Mouse (Mus musculus) midbrain, embryonic 12.5 days (tissue): Measurements from ENCODE around the gene Atrip. TPM values are rescaled to one million over a fixed set of nuclear protein-coding genes. Genes with fewer than 3 reads are reported as not detected.

Experiments
- ATAC-seq: fragments of 200-750 bp; cut with Nextera tagmentation; 2 replicates; pipeline ENCODE4 v1.8.0; 2017; ENCODE audit warnings: low read depth, moderate TSS enrichment, moderate library complexity; ENCODE audit not compliant: low FRiP score
- H3K27ac ChIP-seq: fragments of 300-500 bp; sonication (generic); replicated peaks from 2 replicates; pipeline ENCODE4 v1.5.1; 2016; ENCODE audit warnings: mild to moderate bottlenecking
- H3K27me3 ChIP-seq: fragments of 300-500 bp; sonication (generic); 2 replicates; pipeline ENCODE4 v1.6.1; 2016; ENCODE audit warnings: mild to moderate bottlenecking
- H3K36me3 ChIP-seq: fragments of 300-500 bp; sonication (generic); 2 replicates; pipeline ENCODE4 v1.6.1; 2016
- H3K4me1 ChIP-seq: fragments of 300-500 bp; sonication (generic); 2 replicates; pipeline ENCODE4 v1.6.1; 2016
- H3K4me2 ChIP-seq: fragments of 300-500 bp; sonication (generic); replicated peaks from 2 replicates; pipeline ENCODE4 v1.6.1; 2016; ENCODE audit warnings: mild to moderate bottlenecking, moderate library complexity
- H3K4me3 ChIP-seq: fragments of 300-500 bp; sonication (generic); 2 replicates; pipeline ENCODE4 v1.5.1; 2016; ENCODE audit warnings: mild to moderate bottlenecking
- H3K9ac ChIP-seq: fragments of 300-500 bp; sonication (generic); replicated peaks from 2 replicates; pipeline ENCODE4 v1.6.1; 2016; ENCODE audit warnings: mild to moderate bottlenecking, moderate library complexity
- H3K9me3 ChIP-seq: fragments of 300-500 bp; sonication (generic); 2 replicates; pipeline ENCODE4 v1.6.1; 2016; ENCODE audit warnings: mild to moderate bottlenecking
- WGBS: fragments of 180-500 bp; shearing (Covaris S2); methylation state at CpG from one replicate; pipeline ENCODE4 v1.1.7; 2016; 5-methylcytosine and 5-hydroxymethylcytosine counted together
- polyA plus RNA-seq: library from polyadenylated mRNA; unstranded; fragments of >200 nt; fragmentation: Nextera tagmentation; extraction: Ambion mirVana; gene quantifications from 2 replicates; pipeline ENCODE4 v1.2.1, GENCODE M21; 2016

Gene Atrip
- 31.3 and 32.0 TPM in 2 replicates for polyA plus RNA-seq

DNA sequence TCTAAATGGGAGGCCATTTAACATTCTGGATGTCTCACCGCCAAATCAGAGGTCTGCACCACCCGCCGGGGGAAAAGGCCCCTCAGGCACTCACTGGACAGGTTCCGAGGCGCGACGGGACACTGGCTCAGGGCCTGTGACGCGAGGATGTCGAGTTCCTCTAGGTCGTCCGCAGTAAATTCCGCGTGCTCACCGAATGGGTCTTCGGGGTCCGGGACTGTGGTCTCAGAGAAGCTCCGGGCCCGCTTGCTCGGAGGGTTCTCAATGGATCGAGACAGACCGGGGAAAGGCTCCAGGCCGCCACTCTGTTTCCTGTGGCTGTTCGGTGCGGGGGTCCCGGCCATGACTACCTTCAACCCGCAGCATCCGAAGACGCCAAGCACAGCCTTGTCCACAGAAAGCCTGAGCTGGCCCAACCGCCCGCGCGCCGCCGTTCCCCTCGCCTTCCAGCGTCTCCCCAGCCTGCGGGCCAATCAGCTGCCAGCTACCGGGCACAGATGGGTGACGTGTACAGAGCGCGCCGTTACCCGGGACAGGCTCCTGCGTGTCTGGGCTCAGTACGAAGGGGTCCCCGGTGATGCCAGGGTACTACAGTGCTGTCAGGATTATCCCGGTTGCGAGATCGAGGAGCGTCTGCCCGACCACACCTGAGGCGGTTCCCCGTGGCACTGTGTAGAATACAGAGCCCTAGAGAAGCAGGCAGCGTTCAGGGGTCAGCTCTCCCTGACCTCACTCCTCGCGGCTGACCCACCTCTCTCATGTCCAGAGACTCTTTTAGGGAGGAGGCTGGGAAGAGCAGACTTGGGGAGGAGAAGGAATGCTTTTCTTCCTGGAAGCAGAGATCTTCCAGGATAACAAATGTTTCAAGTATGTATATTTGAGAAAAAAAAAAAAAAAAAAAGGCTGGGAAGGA, at the start of gene Atrip:
Atrip (minus strand) TSS at position 464 of the 913 bp plus-strand sequence.
- Histone ChIP-seq H3K9ac (peak within 1 kb of the TSS; percentile 85), H3K36me3 (peaks cover 37% of the 10 kb centered on the region), H3K9me3 (no peaks in the 10 kb centered on the region), H3K27ac (peak within 1 kb of the TSS; percentile 73), H3K4me1 (peaks cover 22% of the 10 kb centered on the region), H3K4me3 (peak within 1 kb of the TSS; percentile 84), H3K4me2 (peak within 1 kb of the TSS; percentile 90), H3K27me3 (no peaks in the 10 kb centered on the region)
- ATAC-seq: peak; percentile 99
- under 1% methylated on average over 57 of the region's 57 CpGs for WGBS

- WGBS: 68% methylated on average over 6 of the region's 6 CpGs
Measured at GRCm38 (mm10) chr9:109123266-109123665, 49.3 kb upstream of the Atrip start.

GRCm38 (mm10) chr9:109122553-109123085, 48.7 kb upstream of the Atrip start:
- H3K4me2 ChIP-seq: no peak overlapping the region
- no peaks in the 10 kb centered on the region for H3K9me3 ChIP-seq
- H3K4me3 ChIP-seq: no peak overlapping the region
- WGBS: 51% methylated on average over 2 of the region's 2 CpGs
- H3K4me1 ChIP-seq: no peaks in the 10 kb centered on the region
- H3K27ac ChIP-seq: no peak overlapping the region
- H3K9ac ChIP-seq: no peak overlapping the region
- no peaks in the 10 kb centered on the region for H3K27me3 ChIP-seq
- ATAC-seq: no peak
- peaks cover 30% of the 10 kb centered on the region for H3K36me3 ChIP-seq

More at GRCm38 (mm10) chr9:109123266-109123665, 49.3 kb upstream of the Atrip start:
- H3K27me3 ChIP-seq: no peaks in the 10 kb centered on the region
- H3K4me1 ChIP-seq: no peaks in the 10 kb centered on the region
- no peak overlapping the region for H3K27ac ChIP-seq
- H3K4me2 ChIP-seq: no peak overlapping the region
- H3K4me3 ChIP-seq: no peak overlapping the region
- no peaks in the 10 kb centered on the region for H3K9me3 ChIP-seq
- peaks cover 24% of the 10 kb centered on the region for H3K36me3 ChIP-seq
- no peak for ATAC-seq
- H3K9ac ChIP-seq: no peak overlapping the region

- no peak overlapping the region for H3K9ac ChIP-seq
- no peak overlapping the region for H3K4me2 ChIP-seq
- ATAC-seq: no peak
- H3K9me3 ChIP-seq: no peaks in the 10 kb centered on the region
- 90% methylated on average over 6 of the region's 6 CpGs for WGBS
- no peaks in the 10 kb centered on the region for H3K27me3 ChIP-seq
- no peaks in the 10 kb centered on the region for H3K4me1 ChIP-seq
- H3K27ac ChIP-seq: no peak overlapping the region; the same call in 1 of the 2 replicates
- peaks cover 47% of the 10 kb centered on the region for H3K36me3 ChIP-seq
- H3K4me3 ChIP-seq: no peak overlapping the region
Measured at GRCm38 (mm10) chr9:109120956-109121355, 47.0 kb upstream of the Atrip start.

GRCm38 (mm10) chr9:109119571-109119970, 45.6 kb upstream of the Atrip start:
- no peak for ATAC-seq
- H3K27me3 ChIP-seq: no peaks in the 10 kb centered on the region
- H3K4me1 ChIP-seq: no peaks in the 10 kb centered on the region
- H3K4me3 ChIP-seq: no peak overlapping the region
- WGBS: 92% methylated on average over 9 of the region's 9 CpGs
- H3K4me2 ChIP-seq: no peak overlapping the region
- H3K9me3 ChIP-seq: no peaks in the 10 kb centered on the region
- H3K36me3 ChIP-seq: peaks cover 60% of the 10 kb centered on the region
- no peak overlapping the region for H3K27ac ChIP-seq
- no peak overlapping the region for H3K9ac ChIP-seq

DNA sequence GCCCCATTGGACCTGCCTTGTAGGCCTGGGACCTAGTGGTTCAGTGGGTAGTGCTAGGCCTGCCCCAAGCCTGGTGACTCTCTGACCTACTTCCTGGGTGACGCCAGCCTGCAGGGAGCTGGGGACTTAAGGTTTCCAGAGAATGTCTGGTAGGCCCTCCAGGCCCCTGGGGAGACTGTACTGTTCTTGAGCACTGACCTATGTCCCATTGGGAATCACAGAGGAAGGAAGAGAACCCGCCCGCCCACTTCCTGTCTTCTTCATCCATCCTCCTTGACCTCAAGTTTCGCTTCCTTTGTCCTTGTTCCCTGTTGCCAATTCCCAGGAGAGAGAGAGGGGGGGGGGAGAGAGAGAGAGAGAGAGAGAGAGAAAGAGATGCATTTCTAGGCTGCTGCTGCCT, 44.2 kb upstream of the Atrip start:
- Histone ChIP-seq H3K4me1 (no peaks in the 10 kb centered on the region), H3K9ac (no peak overlapping the region), H3K4me2 (no peak overlapping the region), H3K27ac (no peak overlapping the region), H3K9me3 (no peaks in the 10 kb centered on the region), H3K36me3 (peaks cover 75% of the 10 kb centered on the region), H3K27me3 (no peaks in the 10 kb centered on the region), H3K4me3 (no peak overlapping the region)
- ATAC-seq: no peak
- WGBS: 86% methylated on average over 4 of the region's 4 CpGs

DNA sequence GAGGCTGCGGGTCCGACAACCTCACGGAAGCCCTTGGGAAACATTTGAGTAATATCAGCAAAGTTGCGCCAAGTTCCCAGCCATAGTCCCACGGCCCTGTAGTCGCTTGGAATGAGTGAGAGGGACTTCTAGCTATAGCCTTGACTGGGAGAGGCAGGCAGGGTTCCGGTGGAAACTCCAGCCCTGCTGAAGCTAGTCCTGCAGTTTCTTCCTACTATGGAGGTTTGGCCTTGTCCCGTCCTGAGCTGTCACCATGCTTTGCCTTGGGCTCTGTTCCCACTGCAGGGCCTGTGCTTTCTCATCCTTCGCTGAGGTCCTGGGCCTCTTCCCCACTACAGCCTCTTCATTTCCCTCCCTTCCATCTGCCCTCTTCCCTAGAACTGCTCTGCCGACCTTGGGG, 42.3 kb upstream of the Atrip start:
- ATAC-seq: no peak
- 93% methylated on average over 10 of the region's 10 CpGs for WGBS

GRCm38 (mm10) chr9:109114871-109115270, 40.9 kb upstream of the Atrip start:
- Histone ChIP-seq H3K4me3 (no peak overlapping the region), H3K27me3 (no peaks in the 10 kb centered on the region), H3K9me3 (no peaks in the 10 kb centered on the region), H3K4me2 (no peak overlapping the region), H3K36me3 (peaks cover 100% of the 10 kb centered on the region), H3K4me1 (no peaks in the 10 kb centered on the region), H3K9ac (no peak overlapping the region), H3K27ac (no peak overlapping the region)
- 88% methylated on average over 7 of the region's 7 CpGs for WGBS
- no peak for ATAC-seq

More for the DNA sequence above, 42.3 kb upstream of the Atrip start:
- Histone ChIP-seq H3K27me3 (no peaks in the 10 kb centered on the region), H3K4me1 (no peaks in the 10 kb centered on the region), H3K9me3 (no peaks in the 10 kb centered on the region), H3K27ac (no peak overlapping the region), H3K4me2 (no peak overlapping the region), H3K36me3 (peaks cover 94% of the 10 kb centered on the region), H3K9ac (no peak overlapping the region), H3K4me3 (no peak overlapping the region)

DNA sequence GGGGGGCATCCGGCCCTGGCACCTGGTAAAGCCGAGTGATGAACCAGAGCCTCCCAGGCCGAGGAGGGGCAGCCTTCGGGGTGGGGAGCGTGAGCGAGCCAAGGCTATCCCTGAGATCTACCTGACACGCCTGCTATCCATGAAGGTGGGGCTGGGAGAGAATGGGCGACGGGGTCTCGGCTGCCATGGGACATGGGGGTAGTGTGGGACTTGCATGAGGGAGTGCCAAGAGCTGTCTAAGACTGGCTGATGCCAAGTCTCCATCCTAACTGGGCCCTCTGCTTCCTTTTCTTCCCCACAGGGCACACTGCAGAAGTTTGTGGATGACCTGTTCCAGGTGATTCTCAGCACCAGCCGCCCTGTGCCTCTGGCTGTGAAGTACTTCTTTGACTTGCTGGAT, 40.4 kb upstream of the Atrip start:
- H3K4me3 ChIP-seq: no peak overlapping the region
- H3K9me3 ChIP-seq: no peaks in the 10 kb centered on the region
- no peak for ATAC-seq
- H3K27ac ChIP-seq: no peak overlapping the region
- no peak overlapping the region for H3K9ac ChIP-seq
- no peaks in the 10 kb centered on the region for H3K27me3 ChIP-seq
- no peaks in the 10 kb centered on the region for H3K4me1 ChIP-seq
- WGBS: 97% methylated on average over 11 of the region's 11 CpGs
- H3K4me2 ChIP-seq: no peak overlapping the region
- H3K36me3 ChIP-seq: peaks cover 100% of the 10 kb centered on the region

- no peak for ATAC-seq
- Histone ChIP-seq H3K4me1 (no peaks in the 10 kb centered on the region), H3K9me3 (no peaks in the 10 kb centered on the region), H3K36me3 (peaks cover 100% of the 10 kb centered on the region), H3K4me3 (no peak overlapping the region), H3K4me2 (no peak overlapping the region), H3K27ac (no peak overlapping the region), H3K9ac (no peak overlapping the region), H3K27me3 (no peaks in the 10 kb centered on the region)
- WGBS: 95% methylated on average over 8 of the region's 8 CpGs
Measured at GRCm38 (mm10) chr9:109113331-109113730, 39.4 kb upstream of the Atrip start.

GRCm38 (mm10) chr9:109111591-109111990, 37.7 kb upstream of the Atrip start:
- H3K9ac ChIP-seq: no peak overlapping the region
- no peak overlapping the region for H3K27ac ChIP-seq
- 91% methylated on average over 9 of the region's 9 CpGs for WGBS
- no peaks in the 10 kb centered on the region for H3K4me1 ChIP-seq
- no peak for ATAC-seq
- H3K4me2 ChIP-seq: no peak overlapping the region
- no peak overlapping the region for H3K4me3 ChIP-seq
- H3K9me3 ChIP-seq: no peaks in the 10 kb centered on the region
- peaks cover 100% of the 10 kb centered on the region for H3K36me3 ChIP-seq
- H3K27me3 ChIP-seq: no peaks in the 10 kb centered on the region

DNA sequence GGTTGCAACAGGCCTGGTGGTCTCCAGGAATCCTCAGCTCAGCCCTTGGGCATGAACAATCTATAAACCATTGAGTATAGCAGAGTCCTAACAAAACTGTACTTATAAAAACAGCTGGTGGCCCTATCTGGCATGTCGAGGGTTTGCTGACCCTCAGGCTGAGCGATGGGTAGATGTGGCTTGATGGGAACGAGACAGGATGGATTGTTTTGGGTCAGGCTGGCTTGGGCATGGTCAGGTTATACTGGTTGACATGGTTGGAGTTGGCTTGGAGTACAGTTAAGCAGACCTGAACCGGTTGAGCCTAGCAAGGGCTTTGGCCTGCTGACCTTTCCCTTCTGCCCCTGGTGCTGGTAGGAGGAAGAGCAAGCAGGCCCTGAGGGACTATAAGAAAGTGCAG, 37.2 kb upstream of the Atrip start:
- Histone ChIP-seq H3K4me3 (no peak overlapping the region), H3K9me3 (no peaks in the 10 kb centered on the region), H3K9ac (no peak overlapping the region), H3K4me2 (no peak overlapping the region), H3K27me3 (no peaks in the 10 kb centered on the region), H3K36me3 (peaks cover 100% of the 10 kb centered on the region), H3K27ac (no peak overlapping the region), H3K4me1 (no peaks in the 10 kb centered on the region)
- WGBS: 90% methylated on average over 4 of the region's 4 CpGs
- no peak for ATAC-seq
